Mouse (Mus musculus) thymus, postnatal 36 days (tissue): ENCODE data around the gene Ythdf1.

ENCODE experiments used
- DNase-seq, 2 experiments: peaks; one replicate each; pipeline ENCODE4 v3.0.0; 2022; ENCODE audit warnings: mixed read lengths in 2 of 2

The Ythdf1 gene

DNA sequence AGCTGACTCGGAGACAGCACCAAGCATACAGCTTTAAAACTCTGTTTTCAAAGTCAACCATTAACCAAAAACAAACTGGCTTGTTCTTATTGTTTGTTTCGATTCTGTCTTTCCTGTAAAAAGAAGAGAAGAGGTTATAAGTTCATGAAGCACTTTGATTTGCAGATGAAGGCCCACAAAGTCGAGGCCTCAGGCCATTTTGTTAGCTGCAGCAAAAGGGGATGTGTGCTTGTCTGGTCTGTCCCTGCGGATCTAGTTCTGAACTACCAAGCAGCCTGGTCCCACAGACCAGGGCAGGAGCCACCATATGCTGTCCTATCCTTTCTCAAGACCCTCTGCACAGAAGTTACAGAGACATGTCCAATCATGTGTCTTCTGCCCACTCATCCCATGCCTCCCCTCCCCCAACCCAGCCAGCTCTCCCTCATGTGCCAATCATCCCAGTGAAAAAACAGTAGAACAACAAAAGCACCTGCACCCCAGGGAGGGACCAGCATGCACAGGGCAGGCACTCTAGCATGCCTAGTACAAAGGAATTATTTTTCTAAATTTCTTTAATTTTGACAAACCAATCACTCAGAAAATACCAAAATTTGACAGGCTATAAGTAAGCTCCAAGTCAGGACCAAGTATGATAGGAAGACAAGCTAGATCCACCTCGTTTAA is 15.1 kb downstream of the Ythdf1 start:
- no peak for DNase-seq

- no peak for DNase-seq
Measured at GRCm38 (mm10) chr2:180904435-180905208, 16.1 kb downstream of the Ythdf1 start.

DNA sequence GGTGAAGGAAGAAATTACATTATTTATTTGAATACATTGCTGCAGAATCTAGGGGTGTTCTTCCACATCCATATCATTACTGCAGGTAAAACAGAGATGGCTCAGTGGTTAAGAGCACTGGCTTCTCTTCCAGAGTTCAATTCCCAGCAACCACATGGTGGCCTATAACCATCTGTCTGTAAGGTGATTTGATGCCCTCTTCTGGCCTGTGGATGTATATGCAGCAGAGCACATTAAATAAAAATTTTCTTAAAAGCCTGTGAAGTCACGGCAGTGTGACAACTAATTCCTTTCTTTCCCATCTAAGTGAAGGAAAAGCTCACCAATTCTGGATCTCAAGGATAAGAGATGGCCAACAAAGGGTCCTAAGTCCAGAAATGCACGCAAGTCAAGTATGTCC is 18.7 kb downstream of the Ythdf1 start:
- no peak for DNase-seq

DNA sequence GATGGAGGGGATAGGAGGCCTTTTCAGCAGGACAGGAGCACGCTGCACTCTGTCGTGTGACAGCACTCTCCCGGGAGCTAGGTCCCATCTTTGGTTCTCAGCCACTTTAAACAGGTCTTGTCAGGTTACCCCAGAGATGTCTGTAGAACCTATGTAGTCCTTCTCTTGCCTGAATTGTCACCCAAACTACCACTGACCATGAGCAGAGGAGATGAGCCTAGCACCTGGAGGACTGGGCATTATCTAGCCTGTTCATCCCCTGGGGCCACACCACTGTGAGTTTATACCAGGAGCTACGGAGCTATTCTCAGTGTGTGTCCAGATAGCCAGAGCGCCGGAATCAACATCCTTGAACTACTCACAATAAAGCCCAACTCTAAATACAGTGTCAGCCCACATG is 22.9 kb downstream of the Ythdf1 start:
- DNase-seq: no peak

DNA sequence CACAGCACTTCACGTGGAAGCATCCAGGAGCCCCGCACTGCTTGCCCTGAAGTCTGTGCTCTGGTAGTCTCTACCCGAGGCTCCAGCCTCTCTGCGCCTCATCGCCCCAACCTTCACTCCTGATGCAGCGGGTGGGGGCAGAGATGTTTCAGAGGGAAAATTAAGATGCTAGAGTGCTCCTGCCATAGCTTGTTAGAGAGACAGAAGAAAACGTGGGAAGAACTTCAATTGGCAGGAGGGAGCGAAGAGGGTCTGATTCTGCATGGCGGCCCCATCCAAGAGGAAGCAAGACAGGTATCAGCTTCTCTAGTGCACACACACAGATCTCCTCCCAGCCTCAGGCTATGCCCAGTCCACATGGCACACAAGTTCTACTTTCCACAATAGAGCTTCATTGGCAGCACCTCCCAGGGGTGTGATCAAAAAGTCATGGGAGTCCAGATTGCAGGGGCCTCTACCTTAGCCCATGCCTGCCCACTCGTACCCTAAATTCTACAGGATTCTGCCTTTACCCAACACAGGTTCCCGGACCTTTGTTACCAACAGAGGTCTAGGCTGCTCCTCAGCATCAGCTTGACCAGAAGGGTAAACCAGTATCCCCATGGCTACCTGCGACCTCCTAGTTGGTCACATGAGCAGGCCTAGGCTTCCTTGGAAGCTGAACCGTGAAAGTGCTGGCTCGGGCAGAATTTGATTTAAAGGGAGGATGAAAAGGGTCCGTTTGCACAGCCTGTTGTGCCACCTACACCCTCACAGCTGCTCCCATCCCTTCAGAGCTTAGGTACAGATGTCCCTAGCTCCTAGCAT is 23.7 kb downstream of the Ythdf1 start:
- DNase-seq: no peak

DNA sequence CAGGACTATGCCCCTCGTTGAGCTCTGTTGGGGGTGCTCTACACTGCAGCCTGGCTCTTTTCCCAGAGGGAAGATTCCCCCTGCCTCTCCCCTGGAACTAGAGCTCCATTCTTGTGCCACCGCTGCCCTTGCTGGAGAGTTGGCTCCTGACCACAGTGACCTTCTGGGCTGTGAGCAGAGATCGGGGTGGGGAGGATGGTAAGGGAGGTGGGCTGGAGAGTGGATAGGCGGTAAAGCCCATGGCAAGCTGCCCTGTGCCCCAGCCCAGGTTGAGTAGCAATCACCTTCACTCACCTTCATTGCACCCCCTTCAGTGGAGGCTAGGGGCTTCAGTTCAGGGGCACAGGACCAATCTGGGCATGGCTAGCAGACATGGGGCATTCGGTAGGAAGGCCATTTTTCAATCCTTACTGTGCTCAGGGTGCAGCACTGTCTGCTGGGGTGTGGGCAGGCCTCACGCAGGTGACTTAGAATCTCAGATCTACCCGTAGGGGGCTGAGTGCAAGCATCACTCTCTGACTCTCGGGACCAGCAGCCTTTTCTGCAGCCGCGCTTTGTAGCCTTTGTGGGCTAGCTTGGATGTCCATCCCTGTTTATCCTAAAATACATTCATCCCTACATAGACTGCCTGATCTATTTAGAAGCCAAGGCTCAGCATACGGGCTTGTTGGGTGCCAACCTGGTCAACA is 24.8 kb downstream of the Ythdf1 start:
- DNase-seq: no peak

DNA sequence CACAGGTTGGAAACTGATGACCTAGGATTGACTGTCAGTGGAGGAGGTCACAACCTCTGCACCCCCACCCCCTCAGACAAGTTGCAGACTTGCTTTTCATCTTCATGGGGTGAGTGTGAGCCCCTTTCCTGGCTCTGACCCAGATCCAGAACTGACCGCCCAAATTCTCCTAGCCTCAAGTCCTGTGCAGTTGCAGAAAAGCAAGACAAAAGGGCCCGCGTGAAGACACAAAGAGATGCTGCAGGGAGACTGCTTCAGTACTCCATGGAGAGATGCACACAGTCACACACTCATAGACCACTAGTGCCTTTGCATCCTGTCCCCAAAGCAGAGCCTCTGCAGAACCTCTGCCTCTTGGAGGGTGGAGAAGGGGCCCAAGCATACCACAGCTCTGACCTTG is 25.4 kb downstream of the Ythdf1 start:
- DNase-seq: no peak

GRCm38 (mm10) chr2:180894734-180895133 is 26.0 kb downstream of the Ythdf1 start:
- DNase-seq: peak; percentile 76 to 80

DNA sequence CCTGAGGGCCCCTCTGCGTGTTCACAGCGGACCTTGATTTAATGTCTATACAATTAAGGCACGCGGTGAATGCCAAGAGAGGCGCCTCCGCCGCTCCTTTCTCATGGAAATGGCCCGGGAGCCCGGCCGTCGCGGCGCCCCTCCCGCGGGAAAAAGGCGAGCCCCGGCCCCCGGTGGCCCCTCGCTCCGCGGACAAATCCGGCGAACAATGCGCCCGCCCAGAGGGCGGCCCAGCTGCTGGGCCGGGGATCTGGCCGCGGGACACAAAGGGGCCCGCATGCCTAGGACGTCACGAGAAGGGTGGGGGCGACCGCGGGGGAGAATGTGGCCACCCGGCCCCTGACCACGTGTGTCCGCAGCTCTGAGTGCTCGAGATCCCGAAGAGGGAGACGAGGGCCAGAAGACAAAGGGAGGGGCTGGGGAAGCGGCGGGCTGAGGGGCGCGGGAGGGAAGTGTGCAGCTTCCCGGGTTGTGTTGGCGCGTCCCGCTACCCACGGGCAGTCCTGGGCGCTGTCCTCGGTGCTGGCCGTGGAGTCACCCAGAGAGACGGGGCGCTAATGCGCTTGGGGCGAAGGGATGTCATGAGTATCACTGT is 26.6 kb downstream of the Ythdf1 start:
- peak; percentile 27 to 38 for DNase-seq

DNA sequence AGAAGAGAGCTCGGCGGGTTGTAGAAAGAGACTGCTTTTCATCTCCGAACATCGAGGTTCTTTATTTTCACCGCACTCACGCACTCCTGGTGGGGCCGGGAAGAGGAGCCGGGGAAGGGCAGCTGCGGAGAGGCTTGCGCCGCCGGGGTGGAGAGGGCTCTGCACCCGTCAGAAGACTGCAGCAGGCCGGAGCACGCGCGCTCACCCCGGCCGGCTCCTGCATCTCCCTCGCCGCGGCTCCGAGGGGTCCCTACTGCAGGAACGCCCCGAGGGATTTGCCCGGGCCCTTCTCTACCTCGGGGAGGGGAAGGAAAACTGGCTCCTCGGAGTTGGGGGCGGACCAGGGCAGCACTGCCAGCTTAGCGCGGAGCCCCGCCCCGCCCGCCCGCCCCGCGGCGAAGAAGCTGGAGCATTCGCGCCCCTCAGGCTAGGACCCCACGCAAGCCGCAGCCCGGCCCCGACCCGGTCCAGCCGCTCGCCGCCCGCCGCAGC is 27.2 kb downstream of the Ythdf1 start:
- no peak for DNase-seq

DNA sequence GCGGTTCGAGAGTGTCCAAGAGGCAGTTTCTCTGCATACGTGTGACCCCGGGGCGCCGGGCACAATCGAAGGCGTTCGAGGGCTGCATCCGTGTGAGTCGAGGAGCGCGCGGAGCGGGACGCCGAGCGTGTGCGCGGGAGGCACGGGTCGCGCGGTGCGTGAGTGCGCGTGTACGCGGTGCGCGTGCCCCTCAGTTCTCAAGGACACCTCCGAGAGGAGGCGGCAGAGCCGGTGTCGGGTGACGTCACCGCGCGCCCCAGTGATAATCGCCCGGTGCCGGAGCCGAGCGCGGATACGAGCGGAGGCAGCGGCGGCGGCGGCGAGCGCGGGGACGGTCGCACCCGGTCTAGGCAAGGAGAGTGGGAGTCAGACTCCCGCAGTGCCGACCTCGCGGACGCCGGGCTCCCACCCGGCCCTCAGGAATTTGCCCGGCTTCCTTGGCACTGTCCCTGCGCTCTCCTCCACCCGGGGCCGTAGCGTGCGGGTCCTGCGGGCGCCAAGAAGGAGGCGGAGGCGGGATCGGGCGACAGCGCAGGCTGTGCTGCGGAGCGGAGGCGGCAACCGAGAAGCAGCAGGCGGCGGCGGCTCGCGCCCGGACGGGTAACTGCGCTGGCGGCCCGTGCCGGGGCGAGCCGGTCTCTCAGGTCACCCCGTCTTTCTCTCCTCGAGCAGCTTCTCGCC is 27.8 kb downstream of the Ythdf1 start:
- peak; percentile 11 to 30 for DNase-seq

- no peak for DNase-seq
Measured at GRCm38 (mm10) chr2:180891835-180892323, 28.9 kb downstream of the Ythdf1 start.

DNA sequence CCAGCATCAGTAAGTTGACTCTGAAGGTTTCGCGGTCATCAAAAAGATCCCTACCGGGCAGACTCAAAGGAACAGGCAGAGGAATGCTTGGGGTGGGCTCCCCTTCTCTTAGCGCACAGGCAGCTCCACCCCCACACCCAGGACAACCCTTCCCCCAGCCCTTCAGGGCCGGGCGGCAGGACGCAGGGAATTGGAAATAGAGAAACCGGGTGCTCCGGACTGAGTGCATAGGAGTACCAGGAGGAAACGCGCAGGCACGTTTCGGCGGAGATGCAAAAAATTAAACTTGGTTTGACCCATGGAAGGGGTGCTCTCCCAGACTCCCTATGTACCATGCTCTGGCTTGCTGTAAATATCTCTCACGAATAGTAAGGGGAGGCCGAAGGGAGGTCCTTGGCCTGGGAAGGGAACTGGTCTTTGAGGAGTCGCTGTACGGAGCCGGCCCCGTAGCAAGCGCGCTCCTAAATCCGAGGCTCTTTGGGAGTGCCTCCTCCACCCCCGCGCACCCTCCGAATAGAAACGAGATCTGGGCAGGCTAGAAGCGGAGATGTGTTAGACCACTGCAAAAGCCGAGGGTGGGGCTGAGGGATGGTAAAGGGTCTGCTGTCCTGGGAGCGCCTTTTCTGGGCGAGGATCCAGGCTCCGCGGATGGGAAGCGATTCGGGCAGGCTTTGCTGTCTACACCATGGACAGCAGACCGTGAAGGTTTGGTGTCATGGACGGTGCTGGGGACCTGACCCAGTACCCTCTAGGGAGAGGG is 29.5 kb downstream of the Ythdf1 start:
- no peak for DNase-seq

- no peak for DNase-seq
Measured at GRCm38 (mm10) chr2:180890422-180891074, 30.2 kb downstream of the Ythdf1 start.

DNA sequence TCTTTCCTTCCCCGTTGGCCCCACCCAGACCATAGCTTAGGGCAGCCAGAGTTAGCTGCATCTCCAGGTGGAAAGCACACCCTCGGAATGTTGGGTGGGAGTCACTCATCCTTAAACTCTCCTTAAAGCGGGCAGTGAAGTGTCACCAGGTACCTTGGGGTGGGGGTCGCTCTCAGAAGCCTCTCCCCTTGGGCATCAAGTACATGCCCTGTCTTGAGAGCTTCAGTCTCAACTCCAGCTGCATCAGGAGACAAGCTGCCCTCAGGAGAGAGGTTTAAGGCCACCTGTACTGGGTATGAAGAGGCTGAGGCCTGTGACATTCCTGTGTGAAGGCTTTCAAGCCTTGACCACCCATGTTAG is 30.8 kb downstream of the Ythdf1 start:
- no peak for DNase-seq

GRCm38 (mm10) chr2:180889271-180889920 is 31.4 kb downstream of the Ythdf1 start:
- DNase-seq: no peak

- no peak for DNase-seq
Measured at GRCm38 (mm10) chr2:180885270-180885669, 35.5 kb downstream of the Ythdf1 start.

- DNase-seq: no peak
Measured at GRCm38 (mm10) chr2:180881281-180881680, 39.5 kb downstream of the Ythdf1 start.

DNA sequence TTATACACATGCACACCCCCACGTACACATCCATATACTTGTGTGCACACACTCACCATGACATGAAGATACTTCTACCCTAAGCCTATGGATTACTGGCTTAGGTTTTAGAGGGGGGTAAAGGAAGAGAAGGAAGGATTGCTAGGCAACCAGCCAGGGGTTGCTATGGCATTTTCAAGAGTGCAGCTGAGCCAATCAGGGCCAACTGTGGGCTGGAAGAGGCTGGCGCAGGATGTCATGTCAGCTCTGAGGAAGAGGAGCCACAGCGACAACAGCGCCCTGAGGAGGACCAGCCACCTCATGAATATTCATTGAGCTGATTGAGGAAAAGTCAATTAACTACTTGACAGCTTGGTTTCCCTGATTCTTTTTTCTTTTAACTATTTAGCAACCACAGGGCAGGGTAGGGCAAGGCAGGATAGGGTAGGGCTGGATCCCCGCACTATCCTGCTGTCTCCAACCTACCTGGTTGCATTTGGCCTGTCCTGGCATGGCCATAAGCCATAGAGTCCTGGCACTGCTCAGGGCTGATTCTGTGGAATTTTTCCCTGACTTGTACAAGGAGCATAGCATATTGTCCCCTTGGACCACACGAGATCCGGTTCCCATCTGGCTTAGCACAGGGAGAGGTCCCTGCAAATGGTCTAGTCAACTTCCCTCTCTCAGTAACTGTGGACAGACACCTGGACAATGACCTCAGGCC is 41.2 kb downstream of the Ythdf1 start:
- DNase-seq: no peak
